Mouse (Mus musculus) frontal cortex, postnatal 25 days (tissue): ENCODE data around the gene Ankrd52.

ENCODE experiments used
- DNase-seq, 2 experiments: peaks; one replicate each; pipeline ENCODE4 v3.0.0; 2022; ENCODE audit warnings: low spot score in 2 of 2

Gene Ankrd52

DNA sequence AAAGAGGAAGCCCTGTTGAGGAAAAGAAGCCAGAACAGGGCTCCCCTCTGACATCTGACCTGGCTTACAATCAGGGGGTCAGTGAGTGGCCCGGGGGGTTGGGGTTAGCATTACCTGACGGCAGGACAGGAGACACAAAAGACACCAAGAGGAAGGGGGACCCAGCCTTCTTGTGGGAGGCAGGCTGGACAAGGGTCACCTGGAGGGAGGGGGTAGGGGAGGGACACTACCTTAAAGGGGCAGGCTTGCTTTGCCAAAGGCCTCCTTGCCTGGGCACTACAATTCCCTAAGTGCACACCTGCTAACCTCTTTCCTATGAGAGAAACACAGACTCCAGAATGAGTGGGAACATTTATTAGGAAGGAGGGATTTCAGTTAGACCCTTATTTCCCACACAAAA, 24.1 kb downstream of the Ankrd52 start, which contains the start of gene Slc39a5:
TSS of gene Slc39a5 (minus strand) at position 174 of the 400 bp plus-strand sequence.
- no peak for DNase-seq

DNA sequence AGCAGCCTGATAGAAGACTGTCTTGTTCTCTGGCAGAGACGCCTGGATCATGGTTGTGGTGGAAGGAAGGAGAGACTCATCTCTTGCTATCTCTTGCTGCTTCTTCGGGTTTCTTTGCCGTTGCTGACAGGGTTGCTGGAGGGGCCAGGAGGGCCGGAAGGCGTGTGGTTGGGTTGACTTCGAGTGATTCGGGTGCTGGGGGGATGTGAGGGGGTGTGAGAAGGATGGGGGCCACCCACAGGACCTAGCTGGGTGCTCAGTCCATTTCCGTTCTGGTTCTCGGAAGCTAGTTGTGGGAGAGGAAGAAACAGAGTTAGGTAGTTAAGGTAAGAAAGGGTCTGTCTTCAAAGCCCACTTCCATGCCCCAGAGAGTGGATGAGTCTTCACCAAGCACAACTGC, 24.7 kb downstream of the Ankrd52 start:
- DNase-seq = no peak

DNA sequence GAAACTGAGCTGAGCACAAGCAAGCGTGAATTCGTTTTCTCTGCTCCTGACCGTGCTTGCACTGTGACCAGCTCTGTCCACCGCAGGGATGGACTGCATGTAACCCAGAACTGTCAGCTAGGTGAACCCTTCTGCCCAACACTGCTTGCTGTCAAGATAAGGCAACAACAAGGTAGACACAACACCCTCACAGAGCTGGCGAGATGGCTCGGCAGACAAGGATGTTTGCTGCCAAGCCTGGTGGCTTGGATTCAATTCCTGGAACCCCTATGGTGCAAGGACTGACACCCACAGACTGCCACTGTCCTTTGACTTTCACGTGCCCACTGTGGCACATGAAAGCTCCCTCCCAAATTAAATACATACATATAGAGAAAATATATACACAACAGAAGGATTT, 27.0 kb downstream of the Ankrd52 start:
- DNase-seq = no peak

DNA sequence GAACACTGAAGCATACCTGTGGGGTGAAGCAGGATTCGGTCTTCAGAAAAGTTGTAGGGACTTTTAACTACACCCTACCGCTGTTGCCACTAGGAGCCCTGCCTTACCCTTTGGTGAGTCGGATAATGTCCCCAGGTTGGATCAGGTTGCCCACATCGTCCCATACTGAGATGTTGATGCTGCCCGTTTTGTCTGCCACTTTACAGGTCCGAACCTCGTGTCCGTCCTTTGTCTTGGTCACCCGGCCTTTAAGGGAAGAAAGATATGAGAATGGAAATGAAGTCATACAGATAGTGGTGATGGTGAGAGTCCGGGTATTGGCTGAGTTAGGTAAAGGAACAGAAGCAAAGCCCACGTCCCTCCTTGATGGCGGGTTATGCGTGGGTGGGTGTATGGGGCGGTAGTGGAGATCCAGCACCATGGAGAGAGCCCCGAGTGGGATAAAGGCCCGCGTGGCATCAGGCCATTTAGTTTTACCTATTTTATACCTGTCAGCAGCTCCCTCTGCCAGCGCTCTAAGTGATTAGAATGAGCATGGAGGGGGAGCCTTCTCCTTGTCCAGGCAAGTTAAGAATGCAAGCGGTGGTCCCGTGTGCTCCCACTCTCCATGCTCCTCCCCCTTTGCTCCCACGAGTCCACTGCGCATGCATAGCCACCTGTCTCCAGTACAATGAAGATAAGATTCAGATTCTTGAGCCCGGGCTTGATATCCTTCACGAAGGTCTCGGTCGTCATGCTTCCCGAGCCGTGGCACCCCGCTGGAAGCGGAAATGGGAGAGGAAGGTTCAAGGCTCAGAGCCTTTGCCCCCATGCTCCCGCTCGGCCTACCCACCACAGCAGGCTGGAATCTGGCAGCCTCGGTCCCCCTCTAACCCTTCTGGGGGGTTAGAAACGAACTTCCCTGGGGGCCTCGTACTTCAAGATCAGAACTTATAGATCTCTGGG, 31.9 kb downstream of the Ankrd52 start:
- peak in 1 of 2 experiments; percentile 35 for DNase-seq

DNA sequence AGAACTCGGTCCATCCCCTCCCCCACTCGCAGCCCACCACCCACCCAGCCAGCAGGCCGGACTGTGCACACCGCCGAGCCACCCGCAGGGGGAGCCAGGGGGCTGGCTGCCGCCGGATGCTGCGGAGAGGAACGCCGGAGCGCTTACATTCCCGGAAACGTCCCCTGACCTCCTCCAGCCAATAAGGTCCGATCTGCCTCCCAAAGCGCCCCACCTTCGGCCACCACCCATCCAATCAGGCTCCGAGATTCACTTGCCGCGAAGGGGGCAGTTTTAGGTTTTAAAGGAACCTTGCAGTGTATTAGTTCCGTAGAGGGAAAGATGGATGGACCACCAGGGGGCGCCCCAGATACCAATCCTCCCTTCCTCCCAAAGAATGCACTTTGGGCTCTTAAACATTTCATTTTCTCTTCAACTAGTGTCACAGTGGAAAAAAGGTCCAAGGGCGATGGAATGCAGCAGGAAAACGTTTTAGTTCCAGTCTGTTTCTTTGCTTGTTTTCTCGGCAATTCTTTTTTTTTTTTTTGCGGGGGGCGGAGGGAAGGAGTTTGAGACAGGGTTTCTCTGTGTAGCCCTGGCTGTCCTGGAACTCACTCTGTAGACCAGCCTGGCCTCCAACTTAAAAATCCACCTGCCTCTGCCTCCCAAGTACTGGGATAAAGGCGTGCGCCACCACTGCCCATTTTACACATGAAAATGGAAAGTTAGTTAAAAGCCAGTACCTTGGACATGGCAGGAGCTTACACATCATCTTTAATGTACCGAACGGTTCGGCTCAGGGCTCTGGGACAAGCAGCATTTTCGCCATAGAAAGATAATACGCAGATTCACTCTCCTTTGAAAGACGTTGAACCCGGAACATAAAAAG, 33.0 kb downstream of the Ankrd52 start:
- peak; percentile 97 to 99 for DNase-seq

DNA sequence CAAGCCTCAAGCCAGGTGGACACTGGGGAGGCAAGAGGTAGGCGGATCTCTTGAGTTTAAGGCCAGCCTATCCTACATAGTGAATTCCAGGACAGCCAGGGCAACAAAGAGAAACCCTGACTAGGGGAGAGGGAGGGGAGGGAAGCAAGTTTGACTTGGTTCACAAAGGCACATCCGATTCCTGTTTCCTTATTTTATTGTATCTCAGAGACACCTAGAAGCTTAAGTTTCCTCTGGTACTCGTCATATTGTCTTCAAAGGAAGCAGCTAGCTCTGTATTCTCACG, 33.6 kb downstream of the Ankrd52 start:
- DNase-seq = no peak

DNA sequence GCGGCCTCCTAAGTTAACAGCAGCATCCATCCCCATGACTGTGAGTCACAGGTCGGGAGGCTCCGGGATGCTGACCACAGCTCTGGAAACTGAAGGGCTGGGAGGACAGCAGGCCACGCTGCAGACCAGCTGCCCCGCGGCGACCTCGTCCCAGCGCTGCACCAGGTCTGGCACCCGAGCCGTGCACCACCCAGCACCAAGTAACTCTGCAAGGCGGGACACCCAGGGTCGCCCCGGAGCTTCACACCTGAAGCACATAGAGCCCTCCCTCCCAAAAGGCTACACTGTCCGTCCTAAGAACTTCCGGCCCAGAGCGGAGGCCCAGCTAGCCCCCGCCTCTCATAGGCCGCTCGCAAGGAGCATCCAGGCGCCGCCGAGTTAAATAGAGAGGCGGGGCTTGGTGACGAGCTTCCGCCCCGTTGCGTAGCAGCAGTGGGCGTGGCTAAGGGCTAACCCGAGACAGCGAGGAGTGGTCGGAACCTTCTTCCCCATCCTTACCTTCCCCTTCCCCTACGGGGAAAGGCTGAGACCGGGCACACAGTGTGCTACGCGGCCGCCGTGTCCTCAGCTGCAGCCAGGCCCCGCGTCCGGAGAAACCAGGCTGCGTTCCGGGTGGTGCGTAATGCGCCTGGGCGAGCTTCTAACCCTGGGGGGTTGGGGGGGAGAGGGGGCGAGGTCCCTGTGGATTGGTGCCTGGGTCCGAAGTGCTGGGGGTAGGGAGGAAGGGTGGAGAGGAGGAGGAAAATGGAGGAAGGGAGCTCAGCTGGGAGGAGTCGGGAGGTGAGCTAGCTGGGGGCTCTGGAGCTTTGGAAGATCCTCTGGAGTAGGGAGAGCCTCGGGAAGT, 34.5 kb downstream of the Ankrd52 start, which contains the start of the genes Nabp2 and Rnf41:
TSS of gene Nabp2 (minus strand) at position 282 of the 844 bp plus-strand sequence.
TSS of gene Rnf41 (plus strand) at position 447 of the 844 bp plus-strand sequence.
- DNase-seq = peak; percentile 83 to 92

DNA sequence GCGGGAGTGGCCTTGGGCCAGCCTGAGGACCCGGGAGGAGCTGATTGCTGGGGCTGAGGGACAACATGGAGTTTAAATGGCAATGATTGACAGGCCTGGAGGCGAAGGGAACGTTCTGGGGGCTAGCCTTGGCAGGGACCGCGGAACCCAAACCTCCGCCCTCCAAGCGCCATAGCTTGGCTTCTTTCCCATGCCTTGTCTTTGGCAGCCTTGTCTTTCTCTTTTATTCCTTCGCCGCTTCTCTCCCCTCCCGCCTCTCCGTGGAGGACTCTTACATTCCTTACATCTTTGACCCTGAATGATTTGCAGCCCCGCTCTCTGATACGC, 35.1 kb downstream of the Ankrd52 start:
- no peak for DNase-seq

DNA sequence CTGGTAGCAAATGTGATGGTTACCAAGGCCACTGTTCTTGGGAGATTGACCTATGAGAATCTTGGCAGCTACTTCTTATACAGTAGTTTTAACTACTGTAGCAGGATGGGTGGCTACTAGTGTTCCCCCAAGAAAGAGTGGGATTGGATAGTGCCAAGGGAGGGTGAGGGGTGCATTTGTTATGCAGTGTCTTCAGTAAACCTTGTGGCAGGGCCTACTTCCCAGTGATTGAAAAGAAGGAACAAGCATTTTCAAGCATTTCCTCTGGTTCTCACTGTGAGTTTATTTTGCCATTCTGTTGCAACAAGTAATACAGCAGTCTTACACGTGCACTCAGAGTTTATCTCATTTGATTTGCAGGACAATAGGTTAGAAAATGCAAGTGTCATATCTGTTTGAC, 35.6 kb downstream of the Ankrd52 start:
- no peak for DNase-seq

DNA sequence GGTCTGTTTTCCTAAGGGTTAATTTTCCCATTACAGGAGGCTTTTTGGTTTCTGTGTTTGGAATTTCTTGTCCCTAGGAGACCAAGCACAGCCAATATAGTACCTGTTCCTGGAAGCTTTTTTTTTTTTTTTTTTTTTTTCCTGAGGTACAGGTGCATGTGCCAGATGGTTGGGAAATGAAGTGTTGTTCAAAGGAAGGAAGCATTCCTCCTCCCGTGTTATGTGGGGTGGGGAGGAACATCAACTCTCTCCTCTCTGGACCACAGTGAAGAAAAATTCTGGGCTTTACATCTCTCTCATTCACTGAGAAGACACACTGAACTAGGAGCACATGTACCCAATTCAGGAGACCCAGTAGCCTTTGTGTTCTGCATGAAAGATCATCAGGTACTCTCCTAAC, 36.2 kb downstream of the Ankrd52 start:
- no peak for DNase-seq

DNA sequence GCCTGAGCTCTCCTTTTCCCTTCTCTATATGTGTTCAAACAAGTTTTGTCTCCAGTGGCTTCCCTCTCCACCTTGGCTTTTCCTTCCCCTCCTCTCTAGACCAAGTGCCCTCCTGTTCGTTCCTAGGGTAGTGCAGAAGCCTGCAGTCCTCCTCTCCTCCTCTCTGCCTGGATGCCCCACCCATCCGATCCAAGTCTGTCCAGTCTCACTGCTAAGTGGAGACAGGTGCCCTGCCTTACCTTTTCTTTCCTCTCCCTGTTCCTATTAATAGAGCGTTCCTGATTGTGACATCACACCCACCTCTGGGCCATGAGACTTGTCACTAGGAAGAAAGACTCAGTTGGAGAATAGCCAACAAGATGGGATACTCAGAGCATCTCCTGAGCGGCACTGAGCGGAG, 37.9 kb downstream of the Ankrd52 start:
- DNase-seq = no peak

DNA sequence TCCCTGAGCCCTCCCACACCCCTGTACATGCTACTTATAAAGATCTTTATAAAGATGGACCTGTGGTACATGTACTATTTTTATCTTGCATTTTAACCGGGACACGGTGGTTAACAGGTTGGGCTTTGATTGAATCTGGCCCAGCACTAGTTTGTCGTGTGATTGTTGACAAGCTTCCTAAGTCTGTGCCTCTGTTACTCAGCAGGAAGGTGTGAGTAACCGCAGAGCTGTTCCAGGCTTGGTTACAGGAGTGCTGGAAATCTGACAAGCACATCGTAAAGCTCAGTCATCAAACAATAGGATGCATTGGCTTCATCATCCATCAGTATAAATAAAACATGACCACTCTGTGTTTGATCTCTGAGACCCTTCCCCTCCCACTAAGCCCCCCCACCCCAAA, 45.5 kb downstream of the Ankrd52 start:
- DNase-seq = no peak

DNA sequence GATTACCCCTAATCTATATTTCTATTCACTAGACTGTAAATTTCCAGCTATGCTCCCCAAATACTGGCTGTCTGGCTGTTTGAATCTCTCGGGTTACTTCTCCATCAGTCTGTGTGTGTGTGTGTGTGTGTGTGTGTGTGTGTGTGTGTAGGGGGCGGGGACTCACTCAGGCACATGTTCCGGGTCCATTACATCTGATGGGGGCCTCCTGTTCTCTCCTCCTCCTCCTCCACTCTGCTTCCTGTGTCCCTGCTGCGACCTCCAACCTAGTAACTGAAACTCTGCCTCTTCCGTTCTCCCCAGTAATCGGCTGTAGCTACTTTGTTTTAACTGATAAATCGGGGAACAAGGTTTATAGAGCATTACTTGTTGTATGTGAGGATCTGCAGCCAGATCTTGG, 47.7 kb downstream of the Ankrd52 start:
- no peak for DNase-seq

DNA sequence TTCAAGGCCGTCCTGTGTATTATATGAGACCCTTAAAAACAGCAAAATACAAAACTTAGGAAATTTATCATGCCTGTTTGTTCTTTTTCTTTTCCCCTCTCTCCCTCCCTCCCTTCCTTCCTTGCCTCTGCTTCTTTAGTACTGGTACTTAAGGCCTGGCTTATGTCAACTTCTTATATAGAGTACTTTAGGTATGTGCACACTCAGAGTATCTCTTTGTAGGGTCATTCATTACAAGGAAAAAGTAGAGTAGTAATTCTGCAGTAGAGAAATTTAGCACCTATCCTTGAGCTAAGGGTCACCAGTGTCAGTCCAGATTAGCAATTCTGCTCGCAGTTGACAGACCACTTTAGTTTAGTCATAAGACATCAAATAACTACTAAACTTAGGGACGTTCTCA, 48.3 kb downstream of the Ankrd52 start:
- no peak for DNase-seq

DNA sequence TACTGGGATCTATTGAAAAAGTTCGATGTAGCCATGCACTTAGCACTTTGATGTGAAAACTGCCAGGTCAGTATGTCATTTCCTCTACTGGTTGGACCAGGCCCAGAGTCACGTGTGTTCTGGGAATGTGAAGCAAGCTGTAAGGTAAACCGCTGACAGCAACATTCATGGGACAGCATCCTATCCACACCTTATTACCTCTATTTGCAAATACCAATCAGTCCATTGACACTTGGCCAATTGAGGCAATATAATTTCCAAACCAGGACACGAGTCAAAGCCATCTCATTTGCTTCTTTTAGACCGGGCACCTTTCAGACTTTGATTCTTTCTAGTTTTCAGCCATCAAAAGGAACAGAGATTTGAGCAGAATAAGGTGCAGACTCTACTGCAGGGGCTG, 52.1 kb downstream of the Ankrd52 start:
- DNase-seq = no peak

DNA sequence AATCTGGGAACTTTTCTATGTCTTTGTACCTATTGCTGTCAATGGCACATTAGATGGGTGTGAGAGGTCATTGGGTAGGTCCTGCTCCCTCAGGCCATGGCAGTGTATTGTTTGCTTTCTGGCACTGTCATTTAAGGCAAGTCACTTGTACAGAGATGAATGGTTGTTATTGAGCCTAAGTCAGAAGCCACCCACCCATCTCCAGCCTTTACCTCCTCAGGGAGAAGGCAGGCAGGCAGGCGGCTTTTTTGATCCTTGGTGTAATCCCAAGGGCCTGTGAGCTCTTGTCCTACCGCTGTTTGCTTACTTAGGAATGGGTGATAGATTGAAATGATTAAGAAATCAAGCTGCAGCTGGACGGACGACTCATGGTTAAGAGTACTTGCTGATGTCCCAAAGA, 52.5 kb downstream of the Ankrd52 start:
- no peak for DNase-seq

DNA sequence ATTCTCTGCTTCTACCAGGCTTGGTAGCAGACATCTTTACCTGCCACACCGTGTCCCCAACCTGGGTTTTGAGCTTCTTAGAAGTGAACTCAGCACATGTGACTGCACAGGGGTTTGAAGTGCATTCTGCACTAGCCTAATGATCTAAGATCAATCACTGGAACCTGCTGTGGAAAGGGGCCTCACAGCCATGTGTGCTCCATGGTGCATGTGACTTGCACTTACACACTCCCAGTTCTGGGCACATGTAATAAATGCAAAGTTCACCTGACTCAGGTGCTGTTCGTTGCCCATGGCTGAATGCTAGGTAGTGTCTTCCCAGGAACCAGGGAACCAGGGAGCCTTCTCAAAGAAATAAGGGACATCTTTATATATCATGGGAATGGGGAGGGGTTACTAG, 56.5 kb downstream of the Ankrd52 start:
- DNase-seq = no peak

DNA sequence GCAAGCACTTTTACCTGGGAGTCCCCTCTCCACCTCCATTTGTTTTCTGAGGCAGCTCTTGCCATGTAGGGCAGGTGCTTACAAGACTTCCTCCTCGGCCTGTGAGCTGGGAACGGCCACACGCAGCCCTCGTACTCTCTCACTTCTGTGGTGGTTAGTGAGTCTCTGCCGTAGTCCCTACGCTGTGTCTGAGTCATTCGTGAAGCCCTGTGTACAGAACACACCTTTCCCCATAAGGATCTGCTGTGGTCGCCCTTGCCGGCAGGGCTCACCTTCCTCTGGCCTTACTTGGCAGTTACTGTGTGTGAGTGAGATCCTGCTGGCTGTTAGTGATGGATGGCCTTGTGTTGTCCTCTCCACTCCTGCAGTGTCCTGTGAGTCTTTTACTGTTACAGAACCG, 57.8 kb downstream of the Ankrd52 start:
- no peak for DNase-seq

DNA sequence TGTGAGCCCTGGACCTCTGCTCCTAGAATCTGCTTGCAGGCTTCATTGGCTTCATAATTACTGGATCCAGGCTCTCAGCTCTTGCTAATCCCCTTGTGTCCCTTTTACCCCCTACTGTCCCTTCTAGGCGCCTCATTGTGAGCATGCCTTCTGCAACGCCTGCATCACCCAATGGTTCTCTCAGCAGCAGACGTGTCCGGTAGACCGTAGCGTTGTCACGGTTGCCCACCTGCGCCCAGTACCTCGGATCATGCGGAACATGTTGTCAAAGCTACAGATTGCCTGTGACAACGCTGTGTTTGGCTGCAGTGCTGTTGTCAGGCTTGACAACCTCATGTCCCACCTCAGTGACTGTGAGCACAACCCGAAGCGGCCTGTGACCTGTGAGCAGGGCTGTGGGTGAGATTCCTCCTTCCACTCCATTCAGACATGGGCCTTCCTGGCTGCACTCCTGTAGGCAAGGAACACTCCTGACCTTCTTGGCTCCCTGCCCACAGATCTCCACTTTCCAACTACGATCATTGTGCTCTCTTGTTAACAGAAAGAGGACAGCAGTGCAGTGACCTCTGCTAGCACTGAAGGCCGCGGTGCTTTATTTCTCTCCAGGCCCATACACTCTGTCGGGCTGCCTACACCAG, 58.4 kb downstream of the Ankrd52 start:
- DNase-seq = no peak

DNA sequence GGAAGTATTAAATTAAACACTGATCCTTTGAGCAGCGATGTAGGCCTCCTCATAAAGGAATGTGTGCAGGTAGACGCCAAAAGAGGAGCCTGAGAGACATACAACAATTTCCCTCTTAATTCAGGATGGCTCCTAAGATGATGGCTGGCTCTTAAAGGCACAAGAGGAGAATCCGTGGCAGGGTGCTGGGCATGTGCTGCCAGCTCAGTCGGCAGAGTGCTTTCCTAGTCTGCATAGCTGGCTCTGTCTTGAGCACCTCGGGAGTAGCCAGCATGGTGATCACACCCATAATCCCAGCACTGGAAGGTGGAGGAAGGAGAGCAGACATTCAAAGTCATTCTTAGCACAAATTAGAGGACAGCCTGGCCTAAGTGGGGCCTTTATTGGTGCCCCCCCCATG, 59.0 kb downstream of the Ankrd52 start:
- no peak for DNase-seq

DNA sequence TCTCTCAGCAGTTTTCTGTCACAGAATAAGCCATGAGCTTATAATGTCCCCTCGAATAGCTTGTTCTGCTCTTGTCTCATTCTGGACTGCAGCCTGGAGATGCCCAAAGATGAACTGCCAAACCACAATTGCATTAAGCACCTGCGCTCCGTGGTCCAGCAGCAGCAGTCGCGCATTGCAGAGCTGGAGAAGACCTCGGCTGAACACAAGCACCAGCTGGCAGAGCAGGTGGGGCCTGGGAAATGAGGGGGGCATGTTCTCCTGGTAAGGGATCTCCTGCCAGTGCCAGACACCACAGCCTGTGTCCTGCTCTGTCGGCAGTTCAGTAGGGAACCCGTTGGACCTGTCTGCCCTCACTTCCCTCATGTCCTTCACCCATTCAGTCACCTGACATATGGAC, 59.5 kb downstream of the Ankrd52 start:
- no peak for DNase-seq
